Mouse (Mus musculus) activated CD4-positive, CD25-positive, alpha-beta regulatory T cell, adult 4 months (primary cell): ENCODE results near the gene Nsmce4a. TPM values are rescaled to one million over a fixed set of nuclear protein-coding genes. Genes with fewer than 3 reads are reported as not detected.
"Not testable (repeated sequence)": the region's sequence is repeated elsewhere in the genome, so short reads cannot be mapped to it uniquely, and the experiment has no call there.

ENCODE experiments used
- ATAC-seq: one replicate; pipeline ENCODE4 v1.8.0; 2017
- polyA plus RNA-seq, 2 experiments: library from polyadenylated mRNA; unstranded; fragments of 100-300 nt; shearing (Covaris generic); gene quantifications; one replicate each; pipeline ENCODE4 v1.2.1; 2017

Gene Nsmce4a
- 10 to 100 TPM; 10.4 to 17.0 TPM for polyA plus RNA-seq

DNA sequence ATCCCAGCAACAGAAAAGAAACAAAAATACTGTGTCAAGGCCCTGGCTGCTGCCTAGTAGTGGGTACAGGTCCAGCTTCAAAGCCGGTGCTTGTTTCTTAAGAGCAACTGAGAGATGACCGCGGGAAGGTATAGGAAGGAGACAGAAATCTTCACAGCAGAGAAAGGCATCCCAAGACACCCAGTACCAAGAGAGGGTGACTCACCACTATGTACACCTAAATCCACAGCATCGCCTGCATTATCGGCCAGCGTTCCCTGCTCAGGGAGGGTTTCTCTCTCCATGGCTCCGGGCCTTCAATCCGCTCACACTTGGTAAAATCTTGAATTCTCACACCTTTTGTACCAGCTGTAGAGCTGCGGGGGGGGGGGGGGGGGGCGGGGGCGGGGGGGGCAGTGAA lies at the start of gene Nsmce4a:
Nsmce4a (minus strand) TSS at position 298 of the 400 bp plus-strand sequence.
- ATAC-seq, result no peak

GRCm38 (mm10) chr7:130622359-130622758 lies 49.4 kb upstream of the Nsmce4a start:
- ATAC-seq, result no peak

- ATAC-seq, result no peak
Observed at GRCm38 (mm10) chr7:130621953-130622352, 49.0 kb upstream of the Nsmce4a start.

DNA sequence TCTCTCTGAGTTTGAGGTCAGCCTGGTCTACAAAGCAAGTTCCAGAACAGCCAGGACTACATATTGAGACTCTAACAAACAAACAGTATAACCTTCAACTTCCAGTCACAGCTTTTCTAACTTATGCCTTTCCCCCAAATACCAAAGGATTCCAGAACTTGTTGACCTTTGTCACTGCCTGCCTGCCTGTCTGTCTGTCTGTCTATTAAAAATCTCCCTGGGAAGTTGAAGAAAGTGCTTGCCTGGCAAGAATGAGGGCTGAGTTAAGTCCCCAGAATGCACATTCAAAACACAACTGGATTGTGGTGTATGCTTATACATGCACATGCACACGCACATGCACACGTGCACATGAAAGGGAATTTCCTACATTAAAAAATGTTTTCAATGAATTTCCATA lies 48.1 kb upstream of the Nsmce4a start:
- no peak for ATAC-seq

DNA sequence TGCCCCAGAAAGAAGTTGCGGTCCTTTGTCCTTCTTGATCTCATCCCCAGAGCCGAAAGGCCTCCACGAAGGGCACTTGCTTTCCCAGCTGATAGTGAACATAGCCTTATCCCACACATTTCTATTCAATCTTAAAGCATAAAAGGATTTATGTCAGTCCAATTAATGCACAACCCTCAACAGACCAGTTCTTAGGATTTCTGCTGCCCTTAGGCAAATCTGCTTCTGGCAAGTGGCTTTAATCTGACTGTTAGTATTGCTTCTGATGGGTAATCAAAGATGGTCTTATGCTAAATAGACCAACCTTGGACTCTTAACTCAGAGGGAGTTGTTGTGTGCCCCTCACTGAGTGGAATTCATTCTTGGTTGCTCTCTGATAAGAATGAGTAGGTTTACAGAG lies 44.7 kb upstream of the Nsmce4a start:
- no peak for ATAC-seq

- ATAC-seq, result no peak
Observed at GRCm38 (mm10) chr7:130613973-130614372, 41.1 kb upstream of the Nsmce4a start.

DNA sequence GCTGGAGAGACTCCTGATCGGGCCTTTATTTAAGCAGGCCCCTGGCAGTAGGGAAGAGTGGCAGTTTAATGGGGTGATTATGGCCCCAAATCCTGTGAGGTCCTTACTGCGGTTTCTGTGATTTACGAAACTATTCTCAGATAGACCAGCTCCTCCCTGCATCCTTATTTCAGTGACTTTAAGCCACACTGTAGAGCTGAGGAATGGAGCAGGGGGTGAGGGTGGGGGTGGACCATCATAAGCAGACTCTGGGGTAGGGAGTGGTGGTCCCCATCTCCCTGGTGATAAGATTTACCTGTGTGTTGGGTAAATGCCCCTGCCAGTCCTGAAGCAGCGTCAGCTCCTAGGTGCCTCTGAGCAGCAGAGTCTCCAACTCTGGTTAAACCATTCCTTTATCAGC lies 34.0 kb upstream of the Nsmce4a start:
- no peak for ATAC-seq

DNA sequence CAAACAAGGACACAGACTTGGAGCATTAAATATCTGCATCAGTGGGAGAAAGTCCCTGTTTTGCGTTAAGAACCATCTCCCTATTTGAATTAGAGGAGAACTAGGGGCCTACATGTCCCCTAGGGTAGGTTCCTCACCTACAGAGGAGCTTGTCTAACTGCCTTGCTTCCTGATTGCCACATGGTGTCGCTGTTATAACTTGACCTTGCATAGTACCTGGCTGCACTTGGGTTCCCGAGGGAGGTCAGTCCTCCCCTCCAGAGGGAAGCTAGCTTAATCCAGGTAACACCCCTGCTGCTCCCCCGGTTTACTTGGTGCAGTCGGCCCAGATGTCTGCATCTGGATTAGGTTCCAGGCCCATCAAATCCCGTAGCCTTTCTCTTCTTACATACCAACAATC lies 32.2 kb upstream of the Nsmce4a start:
- no peak for ATAC-seq

GRCm38 (mm10) chr7:130604390-130604789 lies 31.5 kb upstream of the Nsmce4a start:
- no peak for ATAC-seq

DNA sequence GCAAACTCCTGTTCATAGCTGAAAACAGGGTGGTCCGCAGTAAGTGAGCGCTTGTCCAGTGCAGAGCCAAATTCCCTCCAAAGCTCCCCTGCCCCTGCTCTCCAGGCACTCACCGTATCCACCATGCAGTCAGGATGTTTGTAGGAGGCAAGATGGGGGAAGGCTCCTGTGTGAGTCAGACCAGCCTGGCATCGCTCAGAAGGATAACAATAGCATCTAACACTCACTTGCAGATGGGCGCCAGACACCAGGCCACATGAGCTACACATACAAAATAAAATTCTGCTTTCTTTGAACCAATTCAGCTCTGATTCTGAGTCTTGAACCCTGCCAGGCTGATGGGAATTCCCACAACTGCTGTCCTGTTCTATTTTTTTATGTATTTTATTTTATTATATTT lies 30.6 kb upstream of the Nsmce4a start:
- ATAC-seq, result no peak

GRCm38 (mm10) chr7:130602804-130603203 lies 29.9 kb upstream of the Nsmce4a start:
- ATAC-seq, result no peak

- no peak for ATAC-seq
Observed at GRCm38 (mm10) chr7:130600546-130600945, 27.6 kb upstream of the Nsmce4a start.

- ATAC-seq, result no peak
Observed at GRCm38 (mm10) chr7:130600074-130600473, 27.2 kb upstream of the Nsmce4a start.

DNA sequence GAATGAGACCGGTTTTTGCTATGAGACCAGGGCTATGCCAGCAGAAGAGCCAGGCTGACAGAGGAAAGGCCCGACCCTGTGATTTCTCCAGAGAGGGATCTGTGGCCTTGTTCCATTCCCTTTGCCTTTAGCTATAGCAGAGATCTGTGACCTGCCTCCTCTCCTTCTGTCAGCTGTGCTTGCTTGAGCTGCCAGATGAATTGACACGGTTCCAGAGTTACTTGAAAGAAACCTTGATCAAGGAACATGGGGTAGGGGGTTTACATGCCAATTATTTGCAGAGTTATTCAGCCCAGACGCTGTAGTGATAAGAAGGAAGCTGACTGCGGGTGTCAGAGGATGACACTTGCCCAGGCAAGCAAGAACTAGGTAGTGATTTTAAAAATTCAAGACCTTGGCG lies 24.6 kb upstream of the Nsmce4a start:
- ATAC-seq, result no peak

DNA sequence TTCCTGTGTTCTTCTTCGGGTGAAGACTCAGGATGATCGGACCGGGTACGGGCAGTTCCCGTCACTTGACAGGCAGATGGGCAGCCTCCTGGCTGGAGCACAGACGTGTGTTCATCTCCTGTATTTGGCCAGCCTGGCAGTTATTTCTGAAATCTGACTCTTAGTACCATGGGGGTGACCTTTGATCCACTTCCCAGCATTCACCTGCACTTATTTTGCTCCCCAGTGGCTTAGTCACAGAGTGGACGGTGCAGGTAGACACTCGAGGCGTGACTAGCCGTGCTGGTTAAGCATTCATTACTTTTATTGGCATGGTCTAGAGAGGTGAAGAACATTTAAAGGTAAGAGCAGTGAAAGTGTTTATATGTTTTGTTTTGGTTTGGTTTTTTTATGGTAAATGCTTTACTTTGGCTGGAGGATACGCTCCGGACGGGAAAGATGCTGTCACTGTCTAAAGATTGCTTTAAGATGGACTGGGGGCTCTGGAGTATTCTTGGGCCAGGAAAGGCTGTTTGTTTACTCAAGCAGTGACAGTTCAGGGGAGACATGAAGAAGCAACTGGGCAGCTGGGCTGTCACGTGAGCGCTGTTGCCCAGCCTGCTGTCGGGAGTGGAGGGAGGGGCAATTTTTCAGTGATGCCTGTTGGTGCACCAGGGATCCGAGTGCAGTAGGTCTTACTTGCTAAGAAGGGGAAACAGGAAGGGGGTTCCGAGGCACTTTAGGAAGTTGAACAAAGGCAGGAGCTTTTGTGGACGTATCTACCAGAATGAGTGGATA lies 23.3 kb upstream of the Nsmce4a start:
- not testable (repeated sequence) for ATAC-seq

- not testable (repeated sequence) for ATAC-seq
Observed at GRCm38 (mm10) chr7:130593375-130594239, 20.7 kb upstream of the Nsmce4a start.

- not testable (repeated sequence) for ATAC-seq
Observed at GRCm38 (mm10) chr7:130592975-130593374, 20.1 kb upstream of the Nsmce4a start.

DNA sequence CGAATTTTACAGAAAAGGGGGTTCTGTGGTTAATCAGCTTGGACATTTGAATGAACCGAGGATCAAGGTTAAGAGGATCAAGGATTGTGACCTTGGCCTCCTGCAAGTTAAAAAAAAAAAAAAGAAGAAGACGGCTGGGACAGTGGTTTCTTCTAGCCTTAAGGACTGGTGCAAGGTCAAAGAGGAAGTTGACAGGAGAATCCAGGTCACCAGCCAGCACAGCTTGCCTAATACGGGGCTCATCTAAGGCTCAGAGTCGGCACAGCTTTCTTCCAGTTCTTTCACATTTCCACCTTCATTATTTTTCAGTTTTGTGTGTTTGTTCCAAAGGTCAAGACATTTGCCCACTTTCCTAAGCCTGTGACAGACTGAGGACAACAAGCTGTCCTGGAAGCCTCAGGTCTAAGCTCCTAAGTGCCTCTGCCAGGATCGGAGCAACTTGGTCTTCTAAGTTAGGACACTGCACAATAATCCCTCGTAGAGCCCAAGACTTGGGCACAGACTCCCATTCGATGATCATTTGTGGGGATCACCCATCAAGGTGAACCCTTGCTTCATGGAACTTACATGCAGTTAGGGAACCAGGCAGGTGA lies 18.0 kb upstream of the Nsmce4a start:
- ATAC-seq, result no peak

GRCm38 (mm10) chr7:130590081-130590828 lies 17.3 kb upstream of the Nsmce4a start:
- ATAC-seq, result no peak

DNA sequence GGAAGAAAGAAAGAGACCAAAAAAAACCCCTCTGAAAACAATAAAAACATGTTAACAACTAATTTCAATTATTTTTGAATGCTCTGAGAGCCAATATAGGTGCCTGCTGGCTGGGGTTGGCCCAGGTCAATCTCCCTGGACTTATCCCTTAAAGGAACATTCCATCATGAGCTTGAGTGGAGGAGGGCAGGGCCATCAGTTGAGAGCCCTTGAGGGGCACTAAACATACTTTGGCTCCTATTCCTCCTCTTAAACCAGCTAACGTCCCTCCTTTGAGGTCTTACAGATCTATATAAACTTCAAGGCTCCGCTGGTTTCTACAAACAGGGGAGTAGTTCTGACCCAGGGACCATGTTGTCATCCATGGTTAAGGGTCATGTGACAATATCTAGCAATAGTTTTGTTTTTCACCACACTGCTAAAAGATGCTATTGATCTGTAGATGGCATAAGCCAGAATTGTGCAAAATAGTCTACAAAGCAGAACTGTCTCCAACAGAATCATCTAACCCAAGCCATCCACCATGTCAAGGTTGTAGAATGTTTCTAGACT lies 13.7 kb upstream of the Nsmce4a start:
- no peak for ATAC-seq

DNA sequence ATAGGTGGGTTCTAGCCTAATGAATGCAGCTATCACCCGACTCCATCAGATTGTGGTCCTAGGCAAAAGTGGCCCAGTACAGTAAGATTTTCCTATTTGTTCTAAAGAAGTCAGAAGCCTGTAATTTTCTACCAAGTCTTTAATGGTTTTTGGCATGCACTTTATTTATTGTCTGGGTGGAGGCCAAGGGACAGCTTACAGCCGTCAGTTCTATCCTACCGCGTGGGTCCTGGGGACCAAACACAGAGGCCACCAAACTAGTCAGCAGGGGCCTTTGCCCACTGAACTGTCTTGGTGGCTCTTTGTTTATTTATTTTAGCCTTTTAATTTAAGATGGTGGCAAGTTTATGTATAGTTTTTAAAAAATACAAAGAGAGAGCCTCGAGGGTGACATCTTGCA lies 5.7 kb upstream of the Nsmce4a start:
- no peak for ATAC-seq

DNA sequence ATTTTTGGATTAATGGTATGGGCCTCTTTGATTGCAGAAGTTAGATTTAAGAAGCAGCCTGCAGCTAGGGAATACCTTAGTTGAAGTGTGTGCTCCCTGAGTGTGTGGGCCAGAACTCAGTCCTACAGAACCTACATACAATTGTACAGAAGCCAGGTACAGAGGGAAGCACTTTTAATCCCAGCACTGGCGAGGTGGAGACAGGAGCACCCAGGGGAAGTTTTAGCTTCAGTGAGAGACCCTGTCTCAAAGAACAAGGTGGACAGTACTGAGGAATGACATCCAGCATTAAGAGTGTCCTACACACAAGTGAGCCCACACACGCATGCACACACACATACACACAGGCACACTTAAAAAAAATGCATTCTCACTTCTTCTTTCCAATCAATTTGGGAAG lies 5.1 kb upstream of the Nsmce4a start:
- ATAC-seq, result no peak
